Mouse (Mus musculus): ENCODE results near the gene Snx4.
A peak's percentile ranks its signal among the peaks of the same experiment; 100 is the strongest.
"Not testable (repeated sequence)": the region's sequence is repeated elsewhere in the genome, so short reads cannot be mapped to it uniquely, and the experiment has no call there.

Snx4 gene

GRCm38 (mm10) chr16:33251194-33252051 is at the start of gene Snx4:
Snx4 (plus strand) TSS chr16:33251442.
- peak; percentile 62 for DNase-seq (ENCODE audit: low read depth)

GRCm38 (mm10) chr16:33210812-33211211 is 40.4 kb upstream of the Snx4 start:
- DNase-seq (ENCODE audit: low read depth) = no peak

- no peak for DNase-seq (ENCODE audit: low read depth)
Measured at GRCm38 (mm10) chr16:33216313-33217003, 34.8 kb upstream of the Snx4 start.

GRCm38 (mm10) chr16:33217553-33218085 is 33.6 kb upstream of the Snx4 start:
- DNase-seq (ENCODE audit: low read depth) = not testable (repeated sequence)

GRCm38 (mm10) chr16:33222482-33222881 is 28.8 kb upstream of the Snx4 start:
- DNase-seq (ENCODE audit: low read depth) = no peak

GRCm38 (mm10) chr16:33224381-33224780 is 26.9 kb upstream of the Snx4 start:
- no peak for DNase-seq (ENCODE audit: low read depth)

GRCm38 (mm10) chr16:33234128-33234527 is 17.1 kb upstream of the Snx4 start:
- DNase-seq (ENCODE audit: low read depth) = no peak

- DNase-seq (ENCODE audit: low read depth) = no peak
Measured at GRCm38 (mm10) chr16:33236151-33236550, 15.1 kb upstream of the Snx4 start.

- DNase-seq (ENCODE audit: low read depth) = no peak
Measured at GRCm38 (mm10) chr16:33239305-33239704, 11.9 kb upstream of the Snx4 start.

- DNase-seq (ENCODE audit: low read depth) = no peak
Measured at GRCm38 (mm10) chr16:33242046-33242445, 9.2 kb upstream of the Snx4 start.

GRCm38 (mm10) chr16:33244136-33244691 is 7.0 kb upstream of the Snx4 start:
- no peak for DNase-seq (ENCODE audit: low read depth)

- DNase-seq (ENCODE audit: low read depth) = no peak
Measured at GRCm38 (mm10) chr16:33244933-33245470, 6.2 kb upstream of the Snx4 start.

GRCm38 (mm10) chr16:33246526-33246925 is 4.7 kb upstream of the Snx4 start:
- no peak for DNase-seq (ENCODE audit: low read depth)

- no peak for DNase-seq (ENCODE audit: low read depth)
Measured at GRCm38 (mm10) chr16:33247006-33247405, 4.2 kb upstream of the Snx4 start.

GRCm38 (mm10) chr16:33250651-33251120 is 556 bp upstream of the Snx4 start:
- peak; percentile 34 for DNase-seq (ENCODE audit: low read depth)

GRCm38 (mm10) chr16:33255601-33256000 is 4.4 kb downstream of the Snx4 start:
- no peak for DNase-seq (ENCODE audit: low read depth)

GRCm38 (mm10) chr16:33258530-33258929 is 7.3 kb downstream of the Snx4 start:
- DNase-seq (ENCODE audit: low read depth) = no peak

GRCm38 (mm10) chr16:33259824-33260223 is 8.6 kb downstream of the Snx4 start:
- no peak for DNase-seq (ENCODE audit: low read depth)

GRCm38 (mm10) chr16:33260825-33261224 is 9.6 kb downstream of the Snx4 start:
- DNase-seq (ENCODE audit: low read depth) = no peak

- no peak for DNase-seq (ENCODE audit: low read depth)
Measured at GRCm38 (mm10) chr16:33261584-33262061, 10.4 kb downstream of the Snx4 start.

GRCm38 (mm10) chr16:33262096-33262495 is 10.9 kb downstream of the Snx4 start:
- no peak for DNase-seq (ENCODE audit: low read depth)

GRCm38 (mm10) chr16:33267616-33268253 is 16.5 kb downstream of the Snx4 start:
- DNase-seq (ENCODE audit: low read depth) = no peak
